Mouse (Mus musculus) myocyte (in vitro differentiated cells): Measurements from ENCODE around the gene Ddx23. TPM values are rescaled to one million over a fixed set of nuclear protein-coding genes. Genes with fewer than 3 reads are reported as not detected.

Source experiments
- H3K27me3 ChIP-seq: one replicate; pipeline ENCODE4 v1.6.1; 2011; ENCODE audit not compliant: control insufficient read depth, insufficient read depth, insufficient read length
- H3K36me3 ChIP-seq: one replicate; pipeline ENCODE4 v1.6.1; 2011; ENCODE audit not compliant: control insufficient read depth, insufficient read depth
- H3K4me2 ChIP-seq: one replicate; pipeline ENCODE4 v1.6.1; 2011; ENCODE audit warnings: low read depth, control low read depth
- H3K4me3 ChIP-seq: one replicate; pipeline ENCODE4 v1.5.1; 2011; ENCODE audit warnings: mild to moderate bottlenecking, control low read depth, moderate library complexity
- H3K79me2 ChIP-seq: one replicate; pipeline ENCODE4 v1.6.1; 2011; ENCODE audit not compliant: control insufficient read depth, insufficient read depth
- H3ac ChIP-seq: one replicate; pipeline ENCODE4 v1.6.1; 2011; ENCODE audit not compliant: control insufficient read depth, insufficient read length
- E2F4 ChIP-seq: IDR thresholded peaks from one replicate; pipeline ENCODE4 v1.6.1; 2011; ENCODE audit warnings: mild to moderate bottlenecking, control low read depth, moderate library complexity; ENCODE audit not compliant: insufficient read depth
- POLR2A ChIP-seq: IDR thresholded peaks from one replicate; pipeline ENCODE4 v1.6.1; 2011; ENCODE audit warnings: low read depth, mild to moderate bottlenecking, control low read depth, moderate library complexity; ENCODE audit not compliant: insufficient read length
- polyA plus RNA-seq: library from polyadenylated mRNA; unstranded; fragments of >200 nt; fragmentation: generic; extraction: Trizol; gene quantifications from one replicate; pipeline ENCODE4 v1.2.1, GENCODE M21; 2012; ENCODE audit warnings: missing spikeins

The Ddx23 gene
- polyA plus RNA-seq, 1 experiment, result 102 TPM

DNA sequence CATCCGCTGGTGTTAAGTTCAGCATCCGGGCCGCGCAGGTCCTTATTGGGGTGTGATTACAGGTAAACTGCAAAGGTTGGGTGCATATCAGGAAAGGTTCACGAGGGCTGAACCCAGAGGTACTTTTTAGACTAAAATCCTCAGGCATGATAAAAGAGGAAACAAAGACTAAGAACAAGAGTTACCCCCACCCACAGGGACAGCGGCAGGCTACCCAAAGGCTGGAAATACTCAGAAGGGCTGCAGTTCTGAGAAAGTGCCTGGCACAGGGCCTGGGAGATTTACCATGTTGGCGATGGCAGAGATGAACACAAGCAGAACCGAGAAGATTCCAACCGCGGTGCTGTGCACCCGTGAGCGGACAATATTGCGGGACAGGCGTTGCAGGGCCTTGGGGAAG, 66.1 kb downstream of the Ddx23 start:
- no peak overlapping the region for H3K4me3 ChIP-seq
- no peaks in the 10 kb centered on the region for H3K27me3 ChIP-seq
- TF ChIP-seq E2F4, result no peak
- no peak for TF ChIP-seq POLR2A
- no peak overlapping the region for H3K4me2 ChIP-seq
- peaks cover 4% of the 10 kb centered on the region for H3K79me2 ChIP-seq
- peaks cover 15% of the 10 kb centered on the region for H3K36me3 ChIP-seq
- H3ac ChIP-seq, result no peak overlapping the region

Other genes with a start within 250 kb of the Ddx23 start
- gene Olfr282, start 231.7 kb downstream of the Ddx23 start, polyA plus RNA-seq, result not detected
- gene Olfr281, start 210.3 kb downstream of the Ddx23 start, polyA plus RNA-seq, result not detected
- gene OR5BS1P, start 193.0 kb downstream of the Ddx23 start, polyA plus RNA-seq, result not detected
- not detected for gene Lalba, start 180.2 kb downstream of the Ddx23 start, polyA plus RNA-seq
- not detected for gene Olfr279, start 170.5 kb downstream of the Ddx23 start, polyA plus RNA-seq
- 109 TPM for gene Kansl2, start 128.6 kb downstream of the Ddx23 start, polyA plus RNA-seq
- 12.6 TPM for gene Ccnt1, start 92.0 kb downstream of the Ddx23 start, polyA plus RNA-seq
- gene 4930415O20Rik, start 91.9 kb downstream of the Ddx23 start, polyA plus RNA-seq, result 0.10 TPM
- 32.4 TPM for gene Adcy6, start 52.8 kb downstream of the Ddx23 start, polyA plus RNA-seq
- 80.8 TPM for gene Cacnb3, start 32.1 kb downstream of the Ddx23 start, polyA plus RNA-seq
- gene Rnd1, start 14.6 kb upstream of the Ddx23 start, polyA plus RNA-seq, result 14.4 TPM
- 2.4 TPM for gene Ccdc65, start 45.3 kb upstream of the Ddx23 start, polyA plus RNA-seq
- gene Fkbp11, start 65.3 kb upstream of the Ddx23 start, polyA plus RNA-seq, result 52.9 TPM
- 72.0 TPM for gene Arf3, start 100.3 kb upstream of the Ddx23 start, polyA plus RNA-seq
- 3.3 TPM for gene Wnt10b, start 115.3 kb upstream of the Ddx23 start, polyA plus RNA-seq
- 0.06 TPM for gene Wnt1, start 127.0 kb upstream of the Ddx23 start, polyA plus RNA-seq
- 0.11 TPM for gene Ddn, start 146.6 kb upstream of the Ddx23 start, polyA plus RNA-seq
- gene Prkag1, start 168.6 kb upstream of the Ddx23 start, polyA plus RNA-seq, result 99.7 TPM
- 27.1 TPM for gene Kmt2d, start 208.3 kb upstream of the Ddx23 start, polyA plus RNA-seq
- gene Rhebl1, start 231.6 kb upstream of the Ddx23 start, polyA plus RNA-seq, result 7.6 TPM
- 0.11 TPM for gene Dhh, start 235.6 kb upstream of the Ddx23 start, polyA plus RNA-seq